Mouse (Mus musculus): Measurements from ENCODE around the gene Vhl. TPM values are rescaled to one million over a fixed set of nuclear protein-coding genes. Genes with fewer than 3 reads are reported as not detected.

Gene Vhl
- polyA plus RNA-seq (2015; fragmentation: Nextera tagmentation; extraction: Ambion mirVana): 73.0 and 74.5 TPM in 2 replicates

DNA sequence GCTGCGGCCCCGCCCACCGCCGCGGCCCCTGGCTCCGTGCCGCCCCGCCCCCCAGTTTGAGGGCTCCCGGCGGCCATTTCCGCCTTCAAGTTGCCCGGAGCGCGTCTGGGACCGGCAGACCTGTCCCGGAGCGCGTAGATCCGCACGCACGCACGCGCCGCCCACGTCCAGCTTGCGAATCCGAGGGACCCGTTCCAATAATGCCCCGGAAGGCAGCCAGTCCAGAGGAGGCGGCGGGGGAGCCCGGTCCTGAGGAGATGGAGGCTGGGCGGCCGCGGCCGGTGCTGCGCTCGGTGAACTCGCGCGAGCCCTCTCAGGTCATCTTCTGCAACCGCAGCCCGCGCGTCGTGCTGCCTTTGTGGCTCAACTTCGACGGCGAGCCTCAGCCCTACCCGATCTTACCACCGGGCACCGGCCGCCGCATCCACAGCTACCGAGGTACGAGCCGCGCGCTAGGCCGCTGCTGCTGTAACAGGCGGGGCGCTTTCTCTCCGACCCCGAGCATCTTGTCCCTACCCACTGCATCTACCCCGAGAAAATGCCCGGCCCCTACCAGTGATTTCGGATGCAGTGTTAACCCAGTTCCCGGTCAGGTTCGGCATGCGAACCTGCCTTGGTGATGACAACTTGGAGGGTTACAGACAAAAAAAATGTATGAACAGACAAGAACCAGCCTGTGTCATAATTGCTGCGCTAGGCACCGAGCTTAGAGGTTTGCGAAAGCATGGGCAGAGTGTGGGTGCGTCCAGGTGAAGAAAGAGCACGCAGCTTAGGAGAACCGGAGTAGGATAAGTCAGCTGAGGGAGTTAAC, at the start of gene Vhl:
Gene Vhl (plus strand): TSS at position 19 of the 811 bp plus-strand sequence.
- Histone ChIP-seq H3K36me3 (ENCODE audit: control insufficient read depth, insufficient read depth, low read length) (peaks cover 4% of the 10 kb centered on the region; the same call in 1 of the 2 replicates), H3K27ac (ENCODE audit: low read depth, low read length) (peak within 1 kb of the TSS; percentile 88), H3K4me1 (ENCODE audit: control insufficient read depth, insufficient read depth, low read depth, low read length) (peaks cover 12% of the 10 kb centered on the region), H3K9ac (ENCODE audit: low read depth, low read length) (peak within 1 kb of the TSS; percentile 82), H3K4me3 (ENCODE audit: low read length) (peak within 1 kb of the TSS; percentile 85), H3K4me2 (ENCODE audit: low read length) (peak within 1 kb of the TSS; percentile 83), H3K27me3 (replicated peaks; ENCODE audit: control insufficient read depth, insufficient read depth, low read length) (no peaks in the 10 kb centered on the region), H3K9me3 (ENCODE audit: control insufficient read depth, low read length) (no peaks in the 10 kb centered on the region)
- WGBS: under 1% methylated on average over 65 of the region's 76 CpGs
- peak; percentile 89 for ATAC-seq

DNA sequence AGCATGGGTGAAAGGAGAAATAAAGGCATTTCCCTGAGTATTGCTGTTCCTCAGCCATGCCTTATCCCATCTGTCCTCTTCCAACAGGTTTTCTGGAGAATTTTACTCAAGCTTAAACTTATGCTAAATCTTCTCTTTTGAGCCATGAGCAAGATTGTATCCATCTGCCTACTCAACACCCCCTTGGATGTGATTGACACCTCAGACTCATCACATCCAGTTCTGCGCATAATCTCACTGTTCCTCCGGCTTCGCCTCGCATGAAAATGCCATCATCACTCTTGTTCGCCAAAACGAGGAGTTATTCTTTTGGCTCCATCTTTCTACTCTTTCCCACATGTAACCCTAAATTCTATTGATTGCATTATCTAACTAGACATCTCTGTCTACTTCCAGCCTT, 47.7 kb upstream of the Vhl start:
- no peak overlapping the region for H3K27ac ChIP-seq (ENCODE audit: low read depth, low read length)
- no peaks in the 10 kb centered on the region for H3K36me3 ChIP-seq (ENCODE audit: control insufficient read depth, insufficient read depth, low read length)
- no peaks in the 10 kb centered on the region for H3K27me3 ChIP-seq (replicated peaks; ENCODE audit: control insufficient read depth, insufficient read depth, low read length)
- no peaks in the 10 kb centered on the region for H3K4me1 ChIP-seq (ENCODE audit: control insufficient read depth, insufficient read depth, low read depth, low read length)
- no peak overlapping the region for H3K9ac ChIP-seq (ENCODE audit: low read depth, low read length)
- 97% methylated on average over 6 of the region's 6 CpGs for WGBS
- ATAC-seq: no peak
- no peak overlapping the region for H3K4me2 ChIP-seq (ENCODE audit: low read length)
- H3K9me3 ChIP-seq (ENCODE audit: control insufficient read depth, low read length): no peaks in the 10 kb centered on the region
- no peak overlapping the region for H3K4me3 ChIP-seq (ENCODE audit: low read length)

GRCm38 (mm10) chr6:113579306-113579705, 44.5 kb upstream of the Vhl start:
- H3K4me2 ChIP-seq (ENCODE audit: low read length): no peak overlapping the region
- H3K4me3 ChIP-seq (ENCODE audit: low read length): no peak overlapping the region
- no peak overlapping the region for H3K27ac ChIP-seq (ENCODE audit: low read depth, low read length)
- no peak for ATAC-seq
- H3K4me1 ChIP-seq (ENCODE audit: control insufficient read depth, insufficient read depth, low read depth, low read length): no peaks in the 10 kb centered on the region
- H3K36me3 ChIP-seq (ENCODE audit: control insufficient read depth, insufficient read depth, low read length): no peaks in the 10 kb centered on the region
- no peaks in the 10 kb centered on the region for H3K9me3 ChIP-seq (ENCODE audit: control insufficient read depth, low read length)
- H3K9ac ChIP-seq (ENCODE audit: low read depth, low read length): no peak overlapping the region
- H3K27me3 ChIP-seq (replicated peaks; ENCODE audit: control insufficient read depth, insufficient read depth, low read length): no peaks in the 10 kb centered on the region
- 96% methylated on average over 3 of the region's 3 CpGs for WGBS

DNA sequence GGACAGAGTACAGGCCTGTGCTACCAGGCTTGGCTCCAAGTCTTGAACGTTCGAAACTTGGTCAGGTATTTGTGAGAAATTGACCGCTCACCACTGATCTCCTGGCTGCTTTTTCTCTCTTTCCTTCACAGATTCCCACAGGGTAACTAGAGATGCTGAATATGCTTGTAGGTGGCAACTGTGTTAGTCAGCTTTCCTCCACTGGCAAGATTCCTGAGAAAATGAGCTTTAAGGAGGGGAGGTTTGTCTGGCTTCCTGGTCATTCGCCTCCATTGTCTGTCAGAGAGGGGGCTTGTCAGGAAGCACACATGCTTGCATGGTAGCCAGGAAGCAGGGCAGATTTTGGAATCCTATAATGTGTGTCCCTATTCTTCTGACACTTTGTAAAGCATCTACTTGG, 40.7 kb upstream of the Vhl start:
- no peak overlapping the region for H3K9ac ChIP-seq (ENCODE audit: low read depth, low read length)
- H3K4me3 ChIP-seq (ENCODE audit: low read length): no peak overlapping the region
- no peaks in the 10 kb centered on the region for H3K27me3 ChIP-seq (replicated peaks; ENCODE audit: control insufficient read depth, insufficient read depth, low read length)
- ATAC-seq: no peak
- H3K4me1 ChIP-seq (ENCODE audit: control insufficient read depth, insufficient read depth, low read depth, low read length): no peaks in the 10 kb centered on the region
- H3K4me2 ChIP-seq (ENCODE audit: low read length): no peak overlapping the region
- no peaks in the 10 kb centered on the region for H3K9me3 ChIP-seq (ENCODE audit: control insufficient read depth, low read length)
- H3K27ac ChIP-seq (ENCODE audit: low read depth, low read length): no peak overlapping the region
- WGBS: 87% methylated on average over 4 of the region's 4 CpGs
- no peaks in the 10 kb centered on the region for H3K36me3 ChIP-seq (ENCODE audit: control insufficient read depth, insufficient read depth, low read length)

- no peak overlapping the region for H3K9ac ChIP-seq (ENCODE audit: low read depth, low read length)
- no peaks in the 10 kb centered on the region for H3K4me1 ChIP-seq (ENCODE audit: control insufficient read depth, insufficient read depth, low read depth, low read length)
- no peaks in the 10 kb centered on the region for H3K36me3 ChIP-seq (ENCODE audit: control insufficient read depth, insufficient read depth, low read length)
- no peaks in the 10 kb centered on the region for H3K9me3 ChIP-seq (ENCODE audit: control insufficient read depth, low read length)
- H3K4me2 ChIP-seq (ENCODE audit: low read length): no peak overlapping the region
- 89% methylated on average over 5 of the region's 5 CpGs for WGBS
- no peak for ATAC-seq
- H3K27ac ChIP-seq (ENCODE audit: low read depth, low read length): no peak overlapping the region
- no peaks in the 10 kb centered on the region for H3K27me3 ChIP-seq (replicated peaks; ENCODE audit: control insufficient read depth, insufficient read depth, low read length)
- H3K4me3 ChIP-seq (ENCODE audit: low read length): no peak overlapping the region
Measured at GRCm38 (mm10) chr6:113585065-113585464, 38.7 kb upstream of the Vhl start.

DNA sequence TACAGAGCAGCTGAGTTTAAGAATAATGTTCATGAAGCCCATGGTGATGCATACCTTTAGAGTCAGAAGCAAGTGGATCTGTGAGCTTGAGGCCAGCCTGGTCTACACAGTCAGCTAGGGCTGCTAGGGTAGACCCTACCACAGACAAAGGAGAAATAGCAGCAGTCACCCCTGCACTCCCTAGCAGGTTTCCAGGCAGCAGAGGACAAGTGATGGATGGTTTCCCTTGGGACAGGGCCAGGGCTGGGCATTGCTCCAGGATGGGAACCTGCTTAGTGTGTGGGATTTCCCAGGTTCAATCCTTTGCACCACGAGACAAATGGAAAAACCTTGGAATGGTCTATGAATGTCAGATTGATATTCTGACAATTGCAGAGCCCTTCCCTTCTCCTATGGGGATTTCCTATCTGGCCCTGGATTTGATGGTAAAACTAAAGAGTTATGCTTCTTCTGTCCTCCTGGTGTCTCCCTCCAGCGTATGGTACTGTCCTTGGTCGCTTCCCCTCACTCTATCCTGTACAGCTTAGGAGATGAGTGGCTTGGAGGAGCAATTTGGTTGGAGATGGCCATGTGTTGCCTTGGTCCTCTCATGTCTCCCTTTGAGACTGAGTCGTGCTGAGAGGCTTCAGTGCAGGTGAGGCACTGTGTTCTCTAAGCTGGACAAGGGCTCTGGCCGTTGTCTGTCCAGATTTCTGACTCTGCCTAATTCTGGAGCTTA, 37.1 kb upstream of the Vhl start:
- Histone ChIP-seq H3K4me3 (ENCODE audit: low read length) (no peak overlapping the region), H3K27me3 (replicated peaks; ENCODE audit: control insufficient read depth, insufficient read depth, low read length) (no peaks in the 10 kb centered on the region), H3K4me2 (ENCODE audit: low read length) (no peak overlapping the region), H3K27ac (ENCODE audit: low read depth, low read length) (no peak overlapping the region), H3K9ac (ENCODE audit: low read depth, low read length) (no peak overlapping the region), H3K4me1 (ENCODE audit: control insufficient read depth, insufficient read depth, low read depth, low read length) (no peaks in the 10 kb centered on the region), H3K36me3 (ENCODE audit: control insufficient read depth, insufficient read depth, low read length) (no peaks in the 10 kb centered on the region), H3K9me3 (ENCODE audit: control insufficient read depth, low read length) (no peaks in the 10 kb centered on the region)
- peak; percentile 72; the same call in 1 of the 2 replicates for ATAC-seq
- 69% methylated on average over 5 of the region's 5 CpGs for WGBS

DNA sequence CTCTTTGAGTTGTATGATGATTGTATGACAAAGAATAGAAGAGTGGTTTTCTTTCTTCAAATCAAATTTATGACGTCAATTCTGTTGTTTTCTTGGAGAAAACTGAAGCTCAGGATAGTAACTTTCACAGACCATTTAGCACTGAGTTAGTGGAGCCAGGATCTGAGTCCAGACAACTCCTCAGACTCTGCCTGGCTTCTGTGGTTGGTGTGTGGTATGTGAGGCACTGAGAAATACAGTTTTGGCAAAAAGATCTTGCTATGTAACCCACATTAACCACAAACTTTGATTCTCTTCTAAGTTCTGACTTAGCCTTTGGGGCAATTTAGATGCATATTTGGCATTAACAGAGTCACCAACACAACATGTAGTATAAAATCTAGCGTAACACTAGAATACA, 31.1 kb upstream of the Vhl start:
- no peak for ATAC-seq
- Histone ChIP-seq H3K9me3 (ENCODE audit: control insufficient read depth, low read length) (no peaks in the 10 kb centered on the region), H3K4me3 (ENCODE audit: low read length) (no peak overlapping the region), H3K4me2 (ENCODE audit: low read length) (no peak overlapping the region), H3K4me1 (ENCODE audit: control insufficient read depth, insufficient read depth, low read depth, low read length) (no peaks in the 10 kb centered on the region), H3K9ac (ENCODE audit: low read depth, low read length) (no peak overlapping the region), H3K27ac (ENCODE audit: low read depth, low read length) (no peak overlapping the region), H3K36me3 (ENCODE audit: control insufficient read depth, insufficient read depth, low read length) (no peaks in the 10 kb centered on the region), H3K27me3 (replicated peaks; ENCODE audit: control insufficient read depth, insufficient read depth, low read length) (no peaks in the 10 kb centered on the region)
- WGBS: 90% methylated on average over 2 of the region's 2 CpGs

GRCm38 (mm10) chr6:113597945-113598344, 25.8 kb upstream of the Vhl start:
- Histone ChIP-seq H3K4me3 (ENCODE audit: low read length) (no peak overlapping the region), H3K36me3 (ENCODE audit: control insufficient read depth, insufficient read depth, low read length) (no peaks in the 10 kb centered on the region), H3K9ac (ENCODE audit: low read depth, low read length) (no peak overlapping the region), H3K27ac (ENCODE audit: low read depth, low read length) (no peak overlapping the region), H3K4me1 (ENCODE audit: control insufficient read depth, insufficient read depth, low read depth, low read length) (no peaks in the 10 kb centered on the region), H3K4me2 (ENCODE audit: low read length) (no peak overlapping the region), H3K27me3 (replicated peaks; ENCODE audit: control insufficient read depth, insufficient read depth, low read length) (no peaks in the 10 kb centered on the region), H3K9me3 (ENCODE audit: control insufficient read depth, low read length) (no peaks in the 10 kb centered on the region)
- WGBS: 90% methylated on average over 4 of the region's 4 CpGs
- no peak for ATAC-seq

GRCm38 (mm10) chr6:113599833-113600232, 23.9 kb upstream of the Vhl start:
- Histone ChIP-seq H3K27me3 (replicated peaks; ENCODE audit: control insufficient read depth, insufficient read depth, low read length) (no peaks in the 10 kb centered on the region), H3K4me2 (ENCODE audit: low read length) (no peak overlapping the region), H3K4me3 (ENCODE audit: low read length) (no peak overlapping the region), H3K36me3 (ENCODE audit: control insufficient read depth, insufficient read depth, low read length) (no peaks in the 10 kb centered on the region), H3K4me1 (ENCODE audit: control insufficient read depth, insufficient read depth, low read depth, low read length) (no peaks in the 10 kb centered on the region; the same call in 1 of the 2 replicates), H3K9me3 (ENCODE audit: control insufficient read depth, low read length) (no peaks in the 10 kb centered on the region), H3K27ac (ENCODE audit: low read depth, low read length) (no peak overlapping the region), H3K9ac (ENCODE audit: low read depth, low read length) (no peak overlapping the region)
- WGBS: 76% methylated on average over 5 of the region's 5 CpGs
- no peak for ATAC-seq

Measured in hindbrain, embryonic 16.5 days (tissue).